Mouse (Mus musculus): Measurements from ENCODE around the gene Macrod1.

- TF ChIP-seq CTCF (IDR thresholded peaks at IDR 0.05; ENCODE audit: insufficient read depth, low read length) (no peak), POLR2A (IDR thresholded peaks at IDR 0.05; ENCODE audit: borderline replicate concordance, extremely low read depth, low read depth, low read length) (no peak)
These were observed 143.8 kb downstream of the Macrod1 start for GRCm38 (mm10) chr19:7200427-7200826.

All from lung, adult 2 months (tissue).